Mouse (Mus musculus): Measurements from ENCODE around the gene Amotl1. TPM values are rescaled to one million over a fixed set of nuclear protein-coding genes. Genes with fewer than 3 reads are reported as not detected.

Gene Amotl1
- polyA plus RNA-seq, 1 experiment from 2014 or later: 28.6 TPM

- no peak overlapping the region for H3K4me2 ChIP-seq (ENCODE audit: low read depth, low read length)
- no peaks in the 10 kb centered on the region for H3K27me3 ChIP-seq (ENCODE audit: control insufficient read depth, insufficient read depth, low read length)
- H3K4me3 ChIP-seq (ENCODE audit: low read depth, low read length): no peak overlapping the region
- H3K4me1 ChIP-seq (ENCODE audit: control insufficient read depth, insufficient read depth, low read length): no peaks in the 10 kb centered on the region
- H3K9me3 ChIP-seq (replicated peaks; ENCODE audit: control insufficient read depth, low read length): no peaks in the 10 kb centered on the region
- no peak overlapping the region; the same call in 1 of the 2 replicates for H3K9ac ChIP-seq (replicated peaks; ENCODE audit: low read length)
- DNase-seq (ENCODE audit: low spot score) (no peak), ATAC-seq (replicated peaks; ENCODE audit: insufficient number of reproducible peaks, low FRiP score, low TSS enrichment, low read depth) (no peak)
- WGBS: 28% methylated on average over 5 of the region's 5 CpGs
- H3K27ac ChIP-seq (replicated peaks; ENCODE audit: low read depth, low read length): no peak overlapping the region
- no peaks in the 10 kb centered on the region; the same call in 1 of the 2 replicates for H3K36me3 ChIP-seq (replicated peaks; ENCODE audit: control insufficient read depth, insufficient read depth, low read depth, low read length)
Measured at GRCm38 (mm10) chr9:14608521-14608920, 36.3 kb downstream of the Amotl1 start.

- 50% methylated on average over 3 of the region's 3 CpGs for WGBS
- Histone ChIP-seq H3K9me3 (replicated peaks; ENCODE audit: control insufficient read depth, low read length) (no peaks in the 10 kb centered on the region), H3K4me3 (ENCODE audit: low read depth, low read length) (no peak overlapping the region), H3K27me3 (ENCODE audit: control insufficient read depth, insufficient read depth, low read length) (no peaks in the 10 kb centered on the region), H3K27ac (replicated peaks; ENCODE audit: low read depth, low read length) (0 out of 2 replicates have a peak overlapping the region, but pooled peaks have one; percentile 0), H3K36me3 (replicated peaks; ENCODE audit: control insufficient read depth, insufficient read depth, low read depth, low read length) (no peaks in the 10 kb centered on the region; the same call in 1 of the 2 replicates), H3K4me2 (ENCODE audit: low read depth, low read length) (no peak overlapping the region), H3K9ac (replicated peaks; ENCODE audit: low read length) (no peak overlapping the region), H3K4me1 (ENCODE audit: control insufficient read depth, insufficient read depth, low read length) (no peaks in the 10 kb centered on the region)
- DNase-seq (ENCODE audit: low spot score) (no peak), ATAC-seq (replicated peaks; ENCODE audit: insufficient number of reproducible peaks, low FRiP score, low TSS enrichment, low read depth) (no peak)
Measured at GRCm38 (mm10) chr9:14607464-14607863, 37.4 kb downstream of the Amotl1 start.

- no peak overlapping the region for H3K4me3 ChIP-seq (ENCODE audit: low read depth, low read length)
- ATAC-seq (replicated peaks; ENCODE audit: insufficient number of reproducible peaks, low FRiP score, low TSS enrichment, low read depth) (no peak), DNase-seq (ENCODE audit: low spot score) (no peak)
- H3K4me1 ChIP-seq (ENCODE audit: control insufficient read depth, insufficient read depth, low read length): no peaks in the 10 kb centered on the region
- WGBS: 91% methylated on average over 4 of the region's 4 CpGs
- no peak overlapping the region for H3K4me2 ChIP-seq (ENCODE audit: low read depth, low read length)
- no peaks in the 10 kb centered on the region for H3K9me3 ChIP-seq (replicated peaks; ENCODE audit: control insufficient read depth, low read length)
- no peaks in the 10 kb centered on the region for H3K27me3 ChIP-seq (ENCODE audit: control insufficient read depth, insufficient read depth, low read length)
- H3K36me3 ChIP-seq (replicated peaks; ENCODE audit: control insufficient read depth, insufficient read depth, low read depth, low read length): no peaks in the 10 kb centered on the region
- H3K27ac ChIP-seq (replicated peaks; ENCODE audit: low read depth, low read length): no peak overlapping the region
- H3K9ac ChIP-seq (replicated peaks; ENCODE audit: low read length): no peak overlapping the region
Measured at GRCm38 (mm10) chr9:14605992-14606391, 38.9 kb downstream of the Amotl1 start.

- ATAC-seq (replicated peaks; ENCODE audit: insufficient number of reproducible peaks, low FRiP score, low TSS enrichment, low read depth) (no peak), DNase-seq (ENCODE audit: low spot score) (no peak)
- 81% methylated on average over 3 of the region's 3 CpGs for WGBS
- H3K9ac ChIP-seq (replicated peaks; ENCODE audit: low read length): no peak overlapping the region
- no peaks in the 10 kb centered on the region for H3K9me3 ChIP-seq (replicated peaks; ENCODE audit: control insufficient read depth, low read length)
- no peak overlapping the region for H3K4me2 ChIP-seq (ENCODE audit: low read depth, low read length)
- no peak overlapping the region for H3K4me3 ChIP-seq (ENCODE audit: low read depth, low read length)
- H3K27me3 ChIP-seq (ENCODE audit: control insufficient read depth, insufficient read depth, low read length): no peaks in the 10 kb centered on the region
- no peak overlapping the region for H3K27ac ChIP-seq (replicated peaks; ENCODE audit: low read depth, low read length)
- H3K36me3 ChIP-seq (replicated peaks; ENCODE audit: control insufficient read depth, insufficient read depth, low read depth, low read length): no peaks in the 10 kb centered on the region
- H3K4me1 ChIP-seq (ENCODE audit: control insufficient read depth, insufficient read depth, low read length): no peaks in the 10 kb centered on the region
Measured at GRCm38 (mm10) chr9:14604363-14604762, 40.5 kb downstream of the Amotl1 start.

GRCm38 (mm10) chr9:14603475-14603874 lies 41.4 kb downstream of the Amotl1 start:
- Histone ChIP-seq H3K27ac (replicated peaks; ENCODE audit: low read depth, low read length) (no peak overlapping the region), H3K9ac (replicated peaks; ENCODE audit: low read length) (no peak overlapping the region), H3K27me3 (ENCODE audit: control insufficient read depth, insufficient read depth, low read length) (no peaks in the 10 kb centered on the region), H3K9me3 (replicated peaks; ENCODE audit: control insufficient read depth, low read length) (no peaks in the 10 kb centered on the region), H3K4me1 (ENCODE audit: control insufficient read depth, insufficient read depth, low read length) (no peaks in the 10 kb centered on the region), H3K4me2 (ENCODE audit: low read depth, low read length) (no peak overlapping the region), H3K36me3 (replicated peaks; ENCODE audit: control insufficient read depth, insufficient read depth, low read depth, low read length) (no peaks in the 10 kb centered on the region), H3K4me3 (ENCODE audit: low read depth, low read length) (no peak overlapping the region)
- 86% methylated on average over 4 of the region's 4 CpGs for WGBS
- DNase-seq (ENCODE audit: low spot score) (no peak), ATAC-seq (replicated peaks; ENCODE audit: insufficient number of reproducible peaks, low FRiP score, low TSS enrichment, low read depth) (no peak)

- H3K27me3 ChIP-seq (ENCODE audit: control insufficient read depth, insufficient read depth, low read length): no peaks in the 10 kb centered on the region
- 83% methylated on average over 5 of the region's 5 CpGs for WGBS
- H3K36me3 ChIP-seq (replicated peaks; ENCODE audit: control insufficient read depth, insufficient read depth, low read depth, low read length): peaks cover 3% of the 10 kb centered on the region; the same call in 1 of the 2 replicates
- no peak overlapping the region for H3K9ac ChIP-seq (replicated peaks; ENCODE audit: low read length)
- no peaks in the 10 kb centered on the region for H3K9me3 ChIP-seq (replicated peaks; ENCODE audit: control insufficient read depth, low read length)
- H3K4me3 ChIP-seq (ENCODE audit: low read depth, low read length): no peak overlapping the region
- no peak overlapping the region for H3K4me2 ChIP-seq (ENCODE audit: low read depth, low read length)
- no peaks in the 10 kb centered on the region for H3K4me1 ChIP-seq (ENCODE audit: control insufficient read depth, insufficient read depth, low read length)
- DNase-seq (ENCODE audit: low spot score) (no peak), ATAC-seq (replicated peaks; ENCODE audit: insufficient number of reproducible peaks, low FRiP score, low TSS enrichment, low read depth) (no peak)
- no peak overlapping the region for H3K27ac ChIP-seq (replicated peaks; ENCODE audit: low read depth, low read length)
Measured at GRCm38 (mm10) chr9:14599799-14600198, 45.1 kb downstream of the Amotl1 start.

- H3K9me3 ChIP-seq (replicated peaks; ENCODE audit: control insufficient read depth, low read length): no peaks in the 10 kb centered on the region
- H3K4me2 ChIP-seq (ENCODE audit: low read depth, low read length): no peak overlapping the region
- DNase-seq (ENCODE audit: low spot score): no peak
- H3K36me3 ChIP-seq (replicated peaks; ENCODE audit: control insufficient read depth, insufficient read depth, low read depth, low read length): peaks cover 3% of the 10 kb centered on the region
- no peak overlapping the region for H3K4me3 ChIP-seq (ENCODE audit: low read depth, low read length)
- WGBS: 90% methylated on average over 2 of the region's 2 CpGs
- H3K27ac ChIP-seq (replicated peaks; ENCODE audit: low read depth, low read length): no peak overlapping the region
- no peaks in the 10 kb centered on the region for H3K4me1 ChIP-seq (ENCODE audit: control insufficient read depth, insufficient read depth, low read length)
- H3K27me3 ChIP-seq (ENCODE audit: control insufficient read depth, insufficient read depth, low read length): no peaks in the 10 kb centered on the region
- no peak overlapping the region for H3K9ac ChIP-seq (replicated peaks; ENCODE audit: low read length)
- ATAC-seq (replicated peaks; ENCODE audit: insufficient number of reproducible peaks, low FRiP score, low TSS enrichment, low read depth): no peak
Measured at GRCm38 (mm10) chr9:14598157-14598556, 46.7 kb downstream of the Amotl1 start.

- no peak overlapping the region for H3K4me2 ChIP-seq (ENCODE audit: low read depth, low read length)
- no peak for DNase-seq (ENCODE audit: low spot score)
- H3K27ac ChIP-seq (replicated peaks; ENCODE audit: low read depth, low read length): no peak overlapping the region
- WGBS: 89% methylated on average over 3 of the region's 3 CpGs
- H3K9ac ChIP-seq (replicated peaks; ENCODE audit: low read length): no peak overlapping the region
- H3K27me3 ChIP-seq (ENCODE audit: control insufficient read depth, insufficient read depth, low read length): no peaks in the 10 kb centered on the region
- H3K36me3 ChIP-seq (replicated peaks; ENCODE audit: control insufficient read depth, insufficient read depth, low read depth, low read length): peaks cover 3% of the 10 kb centered on the region
- ATAC-seq (replicated peaks; ENCODE audit: insufficient number of reproducible peaks, low FRiP score, low TSS enrichment, low read depth): no peak
- H3K4me1 ChIP-seq (ENCODE audit: control insufficient read depth, insufficient read depth, low read length): no peaks in the 10 kb centered on the region
- H3K9me3 ChIP-seq (replicated peaks; ENCODE audit: control insufficient read depth, low read length): no peaks in the 10 kb centered on the region
- H3K4me3 ChIP-seq (ENCODE audit: low read depth, low read length): no peak overlapping the region
Measured at GRCm38 (mm10) chr9:14597429-14597828, 47.4 kb downstream of the Amotl1 start.

Measured in embryonic facial prominence, embryonic 11.5 days (tissue).